Mouse (Mus musculus): ENCODE data around the gene Olfr1310. TPM values are rescaled to one million over a fixed set of nuclear protein-coding genes. Genes with fewer than 3 reads are reported as not detected.

Gene Olfr1310
- not detected for polyA plus RNA-seq (2015; fragmentation: Illumina TruSeq; extraction: RNeasy Lipid Tissue Mini Kit (QIAGEN cat#74804); ENCODE audit: low read depth, low replicate concordance)

DNA sequence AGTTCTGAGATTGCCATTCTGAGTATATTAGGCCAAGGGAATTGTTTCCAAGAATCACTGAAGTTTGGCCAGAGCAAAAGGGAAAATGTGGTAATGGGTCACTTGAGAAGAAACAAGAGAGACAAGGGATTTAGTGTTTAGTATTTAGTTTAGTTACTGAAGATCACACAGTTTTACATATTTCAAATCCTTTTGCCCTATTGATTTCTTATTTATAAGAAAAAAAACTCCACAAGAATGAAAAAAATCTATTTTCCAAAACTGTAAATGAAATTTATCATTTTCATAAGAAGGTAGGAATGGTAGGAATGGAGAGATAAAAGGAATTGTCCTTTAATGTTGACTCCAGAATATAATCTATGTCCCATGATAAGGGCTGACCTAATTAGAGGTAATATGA is at the start of gene Olfr1310:
Gene Olfr1310, minus strand, starts transcription at position 101 of the 400 bp plus-strand sequence.

DNA sequence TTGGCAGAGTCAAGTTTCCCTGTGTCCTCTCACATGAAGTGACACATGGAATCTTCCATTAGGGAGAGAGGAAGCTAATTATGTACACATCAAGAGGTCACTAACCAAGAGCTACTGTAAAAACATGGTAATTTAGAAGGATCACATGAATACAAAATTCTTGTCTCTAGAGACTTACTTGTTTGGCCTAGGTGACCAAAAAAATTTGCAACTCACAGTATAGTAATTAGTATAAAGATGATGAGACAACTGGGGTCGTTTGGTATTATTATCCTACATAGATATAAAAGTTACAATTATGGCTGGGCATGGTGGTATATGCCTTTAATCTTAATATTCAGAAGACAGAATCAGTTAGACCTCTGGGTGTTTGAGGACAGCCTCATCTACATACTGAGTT is 37.6 kb upstream of the Olfr1310 start, which contains the start of gene Olfr1312:
Gene Olfr1312, minus strand, starts transcription at position 101 of the 400 bp plus-strand sequence.

DNA sequence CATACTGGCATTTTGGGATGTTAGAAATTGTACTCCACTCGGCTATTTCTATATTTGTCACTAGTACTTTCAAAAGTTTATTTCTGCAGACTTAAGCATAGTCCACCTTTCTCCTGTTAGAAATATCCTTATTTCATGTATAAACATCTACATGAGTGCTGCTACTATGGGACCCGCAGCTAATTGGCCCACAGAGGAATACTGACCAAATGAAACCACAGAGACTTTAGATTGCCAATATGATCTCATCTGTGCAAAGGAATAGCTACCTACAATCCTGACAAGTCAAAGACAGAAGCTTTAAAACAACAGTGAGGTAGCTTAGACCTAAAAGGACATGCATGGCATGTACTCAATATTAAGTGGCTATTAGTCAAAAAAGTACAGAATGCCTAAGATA is 11.8 kb upstream of the Olfr1310 start, which contains the start of gene Olfr1311:
Gene Olfr1311, minus strand, starts transcription at position 101 of the 400 bp plus-strand sequence.

DNA sequence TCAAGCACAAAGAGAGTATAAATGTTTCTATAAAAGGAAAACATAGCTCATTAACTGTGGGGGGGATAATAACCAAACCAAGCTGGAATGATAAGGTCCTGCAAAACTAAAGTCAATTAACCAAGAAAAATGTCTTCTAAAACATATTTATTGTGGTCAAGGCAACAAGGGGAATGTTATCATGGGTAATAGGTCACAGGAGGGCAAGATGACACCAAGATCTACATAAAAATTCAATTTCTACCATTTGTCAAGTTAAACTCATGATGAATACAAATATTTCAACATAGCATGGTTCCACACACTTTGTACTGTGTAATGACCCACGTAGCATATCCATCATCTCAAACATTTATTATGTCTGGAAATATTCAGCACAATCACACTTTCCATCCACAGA is 22.3 kb downstream of the Olfr1310 start, which contains the start of gene Olfr1309:
Gene Olfr1309, minus strand, starts transcription at position 101 of the 400 bp plus-strand sequence.

DNA sequence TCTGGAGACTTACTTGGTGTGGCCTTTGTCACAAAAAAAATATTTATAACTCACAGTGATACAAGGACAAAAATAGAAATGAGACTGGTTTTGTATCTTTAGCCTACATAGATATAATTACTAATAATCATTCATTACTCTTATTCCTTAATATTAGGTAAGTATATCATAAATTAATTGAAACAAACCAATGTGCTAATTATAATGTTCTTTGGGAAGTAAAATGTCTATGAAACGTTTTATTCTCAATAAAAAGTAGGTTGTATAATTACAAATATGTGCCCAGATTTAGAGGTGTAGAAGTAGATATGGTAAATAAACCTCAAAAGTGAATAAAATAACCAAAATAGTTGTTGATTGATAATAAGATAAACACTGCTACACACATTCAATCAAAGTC is 47.7 kb downstream of the Olfr1310 start, which contains the start of gene Olfr1308:
Gene Olfr1308, minus strand, starts transcription at position 101 of the 400 bp plus-strand sequence.

Other genes with a start within 250 kb of the Olfr1310 start
- not detected for gene Olfr1302, start 235.3 kb downstream of the Olfr1310 start, polyA plus RNA-seq (2015; fragmentation: Illumina TruSeq; extraction: RNeasy Lipid Tissue Mini Kit (QIAGEN cat#74804); ENCODE audit: low read depth, low replicate concordance)
- not detected for gene Olfr1303, start 192.4 kb downstream of the Olfr1310 start, polyA plus RNA-seq (2015; fragmentation: Illumina TruSeq; extraction: RNeasy Lipid Tissue Mini Kit (QIAGEN cat#74804); ENCODE audit: low read depth, low replicate concordance)
- not detected for gene Olfr1305, start 135.6 kb downstream of the Olfr1310 start, polyA plus RNA-seq (2015; fragmentation: Illumina TruSeq; extraction: RNeasy Lipid Tissue Mini Kit (QIAGEN cat#74804); ENCODE audit: low read depth, low replicate concordance)
- not detected for gene Olfr1306, start 96.4 kb downstream of the Olfr1310 start, polyA plus RNA-seq (2015; fragmentation: Illumina TruSeq; extraction: RNeasy Lipid Tissue Mini Kit (QIAGEN cat#74804); ENCODE audit: low read depth, low replicate concordance)
- not detected for gene Olfr1307, start 63.3 kb downstream of the Olfr1310 start, polyA plus RNA-seq (2015; fragmentation: Illumina TruSeq; extraction: RNeasy Lipid Tissue Mini Kit (QIAGEN cat#74804); ENCODE audit: low read depth, low replicate concordance)
- not detected for gene Olfr1308, start 47.8 kb downstream of the Olfr1310 start, polyA plus RNA-seq (2015; fragmentation: Illumina TruSeq; extraction: RNeasy Lipid Tissue Mini Kit (QIAGEN cat#74804); ENCODE audit: low read depth, low replicate concordance)
- gene Olfr1309, start 22.4 kb downstream of the Olfr1310 start, polyA plus RNA-seq (2015; fragmentation: Illumina TruSeq; extraction: RNeasy Lipid Tissue Mini Kit (QIAGEN cat#74804); ENCODE audit: low read depth, low replicate concordance), result not detected
- not detected for gene Olfr1311, start 11.7 kb upstream of the Olfr1310 start, polyA plus RNA-seq (2015; fragmentation: Illumina TruSeq; extraction: RNeasy Lipid Tissue Mini Kit (QIAGEN cat#74804); ENCODE audit: low read depth, low replicate concordance)
- gene Olfr1312, start 37.5 kb upstream of the Olfr1310 start, polyA plus RNA-seq (2015; fragmentation: Illumina TruSeq; extraction: RNeasy Lipid Tissue Mini Kit (QIAGEN cat#74804); ENCODE audit: low read depth, low replicate concordance), result not detected
- gene Olfr1313, start 65.1 kb upstream of the Olfr1310 start, polyA plus RNA-seq (2015; fragmentation: Illumina TruSeq; extraction: RNeasy Lipid Tissue Mini Kit (QIAGEN cat#74804); ENCODE audit: low read depth, low replicate concordance), result not detected
- gene Olfr1314, start 84.1 kb upstream of the Olfr1310 start, polyA plus RNA-seq (2015; fragmentation: Illumina TruSeq; extraction: RNeasy Lipid Tissue Mini Kit (QIAGEN cat#74804); ENCODE audit: low read depth, low replicate concordance), result not detected
- gene Olfr1315-ps1, start 102.7 kb upstream of the Olfr1310 start, polyA plus RNA-seq (2015; fragmentation: Illumina TruSeq; extraction: RNeasy Lipid Tissue Mini Kit (QIAGEN cat#74804); ENCODE audit: low read depth, low replicate concordance), result not detected
- gene Olfr1316, start 122.3 kb upstream of the Olfr1310 start, polyA plus RNA-seq (2015; fragmentation: Illumina TruSeq; extraction: RNeasy Lipid Tissue Mini Kit (QIAGEN cat#74804); ENCODE audit: low read depth, low replicate concordance), result not detected
- gene Olfr1317, start 127.6 kb upstream of the Olfr1310 start, polyA plus RNA-seq (2015; fragmentation: Illumina TruSeq; extraction: RNeasy Lipid Tissue Mini Kit (QIAGEN cat#74804); ENCODE audit: low read depth, low replicate concordance), result not detected
- not detected for gene Olfr1318, start 141.5 kb upstream of the Olfr1310 start, polyA plus RNA-seq (2015; fragmentation: Illumina TruSeq; extraction: RNeasy Lipid Tissue Mini Kit (QIAGEN cat#74804); ENCODE audit: low read depth, low replicate concordance)
- 120 TPM for gene Lpcat4, start 226.8 kb upstream of the Olfr1310 start, polyA plus RNA-seq (2015; fragmentation: Illumina TruSeq; extraction: RNeasy Lipid Tissue Mini Kit (QIAGEN cat#74804); ENCODE audit: low read depth, low replicate concordance)
- not detected for gene Nutm1, start 246.6 kb upstream of the Olfr1310 start, polyA plus RNA-seq (2015; fragmentation: Illumina TruSeq; extraction: RNeasy Lipid Tissue Mini Kit (QIAGEN cat#74804); ENCODE audit: low read depth, low replicate concordance)
- 93.6 TPM for gene Nop10, start 249.2 kb upstream of the Olfr1310 start, polyA plus RNA-seq (2015; fragmentation: Illumina TruSeq; extraction: RNeasy Lipid Tissue Mini Kit (QIAGEN cat#74804); ENCODE audit: low read depth, low replicate concordance)

Measured in brain, adult 10 weeks (tissue).